Mouse (Mus musculus) heart, adult 2 months (tissue): ENCODE measurements around the gene Pmepa1.

ENCODE experiments used
- CTCF ChIP-seq: fragments of 200-600 bp; IDR thresholded peaks from 2 replicates; pipeline ENCODE4 v1.8.1; 2022; ENCODE audit warnings: antibody characterized with exemption, mild to moderate bottlenecking, moderate library complexity
- EP300 ChIP-seq: fragments of 200-500 bp; IDR thresholded peaks from 2 replicates; pipeline ENCODE4 v1.6.1; 2011; ENCODE audit warnings: low read depth, low read length, control low read depth; ENCODE audit not compliant: insufficient read depth

DNA sequence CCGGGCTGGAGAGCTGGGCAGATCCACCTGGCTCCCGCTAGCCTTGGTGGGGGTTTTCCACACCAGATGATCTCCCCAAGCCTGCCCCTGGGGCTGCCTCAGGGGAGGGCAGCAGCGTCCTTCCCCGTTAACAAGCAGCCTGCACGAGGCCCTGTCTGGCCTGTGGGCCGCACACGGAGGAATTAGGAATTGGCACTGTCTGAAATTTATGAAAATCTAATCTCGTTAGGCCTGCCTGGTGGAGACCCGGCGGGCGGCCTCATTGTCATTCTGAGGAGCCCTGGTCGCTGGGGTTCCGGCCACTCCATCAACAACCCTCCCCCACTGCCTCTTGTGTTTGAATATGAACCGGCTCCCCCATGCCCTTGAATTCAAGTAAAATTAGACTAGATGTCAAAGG, 37.8 kb downstream of the Pmepa1 start:
- TF ChIP-seq CTCF (no peak), EP300 (no peak)
